Mouse (Mus musculus) spleen, adult 2 months (tissue): ENCODE results near the gene Snx33.

Experiments used
- CTCF ChIP-seq: fragments of 200-500 bp; IDR thresholded peaks from 2 replicates; pipeline ENCODE4 v1.5.1; 2011; ENCODE audit warnings: mild to moderate bottlenecking, inconsistent platforms; ENCODE audit not compliant: insufficient read depth, insufficient read length, insufficient replicate concordance; ENCODE audit errors: extremely low read depth
- POLR2A ChIP-seq: fragments of 200-500 bp; IDR thresholded peaks from 2 replicates; pipeline ENCODE4 v1.6.1; 2011; ENCODE audit warnings: low read depth, low read length, inconsistent platforms

DNA sequence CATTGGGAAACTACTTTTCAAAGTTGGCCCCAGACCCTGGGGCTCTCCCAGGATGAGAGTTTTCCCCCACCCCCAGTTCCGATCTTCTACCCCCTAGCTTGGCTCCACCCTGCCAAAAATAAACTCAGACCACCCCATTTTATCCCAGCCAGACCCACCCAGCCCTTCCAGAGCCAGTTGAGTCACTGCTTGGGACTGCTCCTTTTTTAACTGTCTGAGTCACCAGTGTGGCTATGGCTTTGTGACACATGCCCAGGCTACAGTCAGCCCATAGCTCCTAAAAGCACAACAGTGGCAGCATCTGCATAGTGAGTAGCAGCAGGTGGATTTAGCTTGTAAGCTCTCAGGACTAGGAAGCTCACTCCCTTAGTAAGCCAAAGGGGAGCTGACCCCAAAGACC lies 55.1 kb downstream of the Snx33 start:
- TF ChIP-seq CTCF (no peak), POLR2A (no peak)
